Mouse (Mus musculus) megakaryocyte, embryonic 14.5 days (primary cell): ENCODE measurements at regions not wholly inside any gene's neighbourhood (a gene's known extent, or its start where the extent isn't known, plus 50 kb on each side); places are given as distances from the start of the nearest gene placed in this dataset.

Experiments
- FLI1 ChIP-seq: IDR thresholded peaks from 2 replicates; pipeline ENCODE4 v1.6.1; 2012; ENCODE audit warnings: low read length, inconsistent platforms, mixed read lengths
- GATA1 ChIP-seq: IDR thresholded peaks from 3 replicates; pipeline ENCODE4 v1.6.1; 2012; ENCODE audit warnings: mixed read lengths, low read length, inconsistent platforms, borderline replicate concordance

DNA sequence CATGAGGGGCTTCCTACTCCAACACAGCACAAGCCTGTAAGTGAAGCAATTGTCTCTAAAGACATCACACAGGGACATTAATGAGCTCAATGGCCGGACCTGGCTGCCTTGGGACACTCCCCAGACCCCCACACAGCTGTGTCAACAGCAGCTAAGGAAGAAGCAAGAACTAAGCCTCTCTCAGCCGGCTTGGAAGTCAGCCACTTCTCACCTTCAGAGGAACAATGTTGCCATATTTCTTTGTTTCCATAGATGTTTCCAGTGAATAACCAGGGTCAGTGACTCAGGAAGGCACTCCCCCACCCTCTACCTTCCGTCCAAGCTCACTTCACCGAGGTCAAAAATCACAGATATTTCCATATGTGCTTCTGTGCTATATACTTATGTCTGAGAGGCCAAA is 157.0 kb downstream of the Tomm20 start:
- TF ChIP-seq GATA1 (no peak), FLI1 (no peak)
